Mouse (Mus musculus) intestine, embryonic 15.5 days (tissue): ENCODE measurements at regions not wholly inside any gene's neighbourhood (a gene's known extent, or its start where the extent isn't known, plus 50 kb on each side); places are given as distances from the start of the nearest gene placed in this dataset.

Experiments
- ATAC-seq: fragments of 200-750 bp; cut with Nextera tagmentation; 2 replicates; pipeline ENCODE4 v1.8.0; 2017; ENCODE audit warnings: moderate TSS enrichment, moderate library complexity
- H3K27ac ChIP-seq: fragments of 300-500 bp; sonication (generic); 2 replicates; pipeline ENCODE4 v1.5.1; 2015; ENCODE audit warnings: mild to moderate bottlenecking, inconsistent platforms
- H3K27me3 ChIP-seq: fragments of 300-500 bp; sonication (generic); replicated peaks from 2 replicates; pipeline ENCODE4 v1.6.1; 2015; ENCODE audit warnings: inconsistent platforms
- H3K36me3 ChIP-seq: fragments of 300-500 bp; sonication (generic); 2 replicates; pipeline ENCODE4 v1.6.1; 2015; ENCODE audit warnings: inconsistent platforms
- H3K4me1 ChIP-seq: fragments of 300-500 bp; sonication (generic); replicated peaks from 2 replicates; pipeline ENCODE4 v1.6.1; 2015; ENCODE audit warnings: inconsistent platforms
- H3K4me2 ChIP-seq: fragments of 300-500 bp; sonication (generic); replicated peaks from 2 replicates; pipeline ENCODE4 v1.6.1; 2015; ENCODE audit warnings: mild to moderate bottlenecking, inconsistent platforms
- H3K4me3 ChIP-seq: fragments of 300-500 bp; sonication (generic); replicated peaks from 2 replicates; pipeline ENCODE4 v1.5.1; 2015; ENCODE audit warnings: inconsistent platforms
- H3K9ac ChIP-seq: fragments of 300-500 bp; sonication (generic); 2 replicates; pipeline ENCODE4 v1.6.1; 2015; ENCODE audit warnings: inconsistent platforms
- H3K9me3 ChIP-seq: fragments of 300-500 bp; sonication (generic); 2 replicates; pipeline ENCODE4 v1.6.1; 2016; ENCODE audit warnings: inconsistent platforms
- WGBS: fragments of 180-500 bp; shearing (Covaris S2); methylation state at CpG from one replicate; pipeline ENCODE4 v1.1.7; 2015; 5-methylcytosine and 5-hydroxymethylcytosine counted together

DNA sequence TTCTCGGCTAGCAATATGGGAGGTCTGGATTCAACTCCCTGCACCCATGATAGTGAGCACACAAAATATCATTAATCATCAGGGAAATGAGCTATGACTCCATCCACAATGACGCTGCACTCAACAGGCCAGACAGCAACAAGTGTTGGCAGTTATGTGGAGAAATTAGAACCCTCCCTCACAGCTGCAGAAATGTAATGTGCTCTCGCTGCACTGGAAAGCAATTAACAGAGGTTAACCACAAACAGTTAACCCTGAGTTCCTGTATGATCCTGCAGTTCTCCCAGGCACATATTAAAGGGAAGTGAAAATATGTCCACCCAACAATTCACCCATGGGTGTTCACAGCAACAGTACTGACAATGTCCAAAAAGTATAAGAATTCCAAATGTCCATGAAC lies 54.0 kb upstream of the Jade2 start:
- no peak for ATAC-seq
- Histone ChIP-seq H3K27me3 (no peaks in the 10 kb centered on the region), H3K4me2 (no peak overlapping the region), H3K36me3 (no peaks in the 10 kb centered on the region), H3K9me3 (no peaks in the 10 kb centered on the region), H3K4me1 (peaks cover 8% of the 10 kb centered on the region), H3K27ac (no peak overlapping the region), H3K4me3 (no peak overlapping the region), H3K9ac (no peak overlapping the region)
- 63% methylated on average over 3 of the region's 3 CpGs for WGBS

DNA sequence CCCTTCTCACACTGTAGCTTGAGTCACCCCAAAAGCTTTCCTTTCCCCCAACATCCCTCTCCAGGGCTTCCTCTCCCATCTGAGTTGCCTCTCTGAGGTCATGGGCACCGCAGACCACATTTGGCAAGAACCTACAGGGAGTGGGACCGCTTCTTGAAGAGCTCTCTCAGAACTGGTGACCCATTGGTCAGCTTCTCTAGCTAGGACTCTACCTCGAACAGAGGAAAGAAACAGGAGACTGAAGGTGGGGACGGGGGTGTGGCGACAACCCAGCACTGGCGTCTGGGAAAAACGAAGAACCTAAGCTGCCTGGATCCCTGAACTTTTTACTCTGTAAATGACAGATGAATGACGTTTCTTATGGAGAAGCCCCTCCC lies 51.8 kb upstream of the Cdkn2aipnl start:
- Histone ChIP-seq H3K9ac (peak overlapping the region; percentile 42), H3K4me3 (no peak overlapping the region; the same call in 1 of the 2 replicates)
- WGBS = 13% methylated on average over 8 of the region's 8 CpGs

GRCm38 (mm10) chr11:51916033-51916929 lies 51.2 kb upstream of the Cdkn2aipnl start:
- H3K9ac ChIP-seq = peak overlapping the region; percentile 42
- peak; percentile 88 for ATAC-seq
- peak overlapping the region; percentile 90 for H3K27ac ChIP-seq
- peak overlapping the region; percentile 83 for H3K4me2 ChIP-seq
- H3K27me3 ChIP-seq = no peaks in the 10 kb centered on the region
- H3K9me3 ChIP-seq = no peaks in the 10 kb centered on the region
- H3K4me3 ChIP-seq = peak overlapping the region; percentile 35
- H3K36me3 ChIP-seq = no peaks in the 10 kb centered on the region
- under 1% methylated on average over 29 of the region's 29 CpGs for WGBS
- H3K4me1 ChIP-seq = peaks cover 16% of the 10 kb centered on the region

More for the DNA sequence above, 51.8 kb upstream of the Cdkn2aipnl start:
- Histone ChIP-seq H3K27me3 (no peaks in the 10 kb centered on the region), H3K27ac (peak overlapping the region; percentile 90), H3K4me2 (peak overlapping the region; percentile 83), H3K4me1 (peaks cover 16% of the 10 kb centered on the region), H3K36me3 (no peaks in the 10 kb centered on the region), H3K9me3 (no peaks in the 10 kb centered on the region)
- ATAC-seq = peak; percentile 46
